Mouse (Mus musculus) adrenal gland, adult 2 months (tissue): ENCODE data around the gene Trpc5os. TPM values are rescaled to one million over a fixed set of nuclear protein-coding genes. Genes with fewer than 3 reads are reported as not detected.

Experiments used
- DNase-seq: peaks from one replicate; pipeline ENCODE4 v3.0.0; 2021
- long read RNA-seq: library from polyadenylated mRNA; stranded (forward); transcript quantifications from one replicate; pipeline ENCODE4 v2.0.0, GENCODE M21; 2021
- polyA plus RNA-seq: library from polyadenylated mRNA; depleted of rRNA; stranded (reverse); fragments of >200 nt; gene quantifications from 2 replicates; pipeline ENCODE4 v1.2.3, GENCODE M21; 2012; rRNA removed
- total RNA-seq, 2 experiments: library from RNA; stranded (reverse); gene quantifications; 2 replicates each; pipeline ENCODE4 v1.2.3; 2021

The Trpc5os gene
- not detected for total RNA-seq
- not detected in 2 replicates for polyA plus RNA-seq
- long read RNA-seq, result 0 reads

DNA sequence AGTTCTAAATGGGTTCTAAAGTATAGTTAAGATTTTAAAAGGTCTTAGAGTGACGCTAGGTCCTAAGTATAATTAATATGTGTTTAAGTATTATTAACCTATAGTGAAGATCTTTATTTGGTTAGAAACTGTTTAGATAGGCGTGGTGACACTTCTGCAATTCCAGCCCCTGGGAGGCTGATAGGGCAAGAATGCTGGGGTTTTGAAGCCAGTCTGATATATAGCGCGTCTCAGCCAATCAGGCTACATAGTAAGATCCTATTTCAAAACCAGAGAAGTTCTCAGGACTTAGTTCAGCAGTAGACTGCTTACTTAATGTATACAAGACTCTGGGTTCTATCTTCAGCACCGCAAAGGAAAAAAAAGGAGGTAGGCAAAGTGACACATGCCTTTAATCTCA lies at the start of gene Trpc5os:
Gene Trpc5os, plus strand, starts transcription at position 301 of the 400 bp plus-strand sequence.
- no peak for DNase-seq

- no peak for DNase-seq
Measured at GRCm38 (mm10) chrX:144408036-144408435, 48.3 kb upstream of the Trpc5os start.

GRCm38 (mm10) chrX:144420259-144420658 lies 36.1 kb upstream of the Trpc5os start:
- DNase-seq, result no peak

- DNase-seq, result no peak
Measured at GRCm38 (mm10) chrX:144421091-144421490, 35.3 kb upstream of the Trpc5os start.

- DNase-seq, result no peak
Measured at GRCm38 (mm10) chrX:144423848-144424247, 32.5 kb upstream of the Trpc5os start.

GRCm38 (mm10) chrX:144464416-144464815 lies 8.0 kb downstream of the Trpc5os start:
- no peak for DNase-seq

DNA sequence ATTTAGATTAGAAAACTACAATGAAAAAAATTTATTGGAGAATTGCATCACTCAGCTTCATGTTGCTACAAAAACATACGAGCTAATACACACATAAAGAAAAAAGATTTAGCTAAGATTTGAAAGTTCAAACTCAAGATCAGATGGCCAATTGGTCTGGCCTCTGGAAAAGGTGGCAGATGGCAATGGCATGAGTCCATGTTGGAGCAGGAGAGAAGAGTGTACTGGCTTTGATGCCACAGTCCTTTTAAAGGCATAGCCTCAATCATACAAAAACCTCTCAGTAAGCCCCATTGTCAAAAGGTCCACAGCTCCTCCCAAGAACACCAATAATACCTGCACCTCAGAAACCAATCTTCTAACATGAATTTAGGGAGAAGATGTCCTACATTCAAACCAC lies 35.0 kb downstream of the Trpc5os start:
- DNase-seq, result no peak

DNA sequence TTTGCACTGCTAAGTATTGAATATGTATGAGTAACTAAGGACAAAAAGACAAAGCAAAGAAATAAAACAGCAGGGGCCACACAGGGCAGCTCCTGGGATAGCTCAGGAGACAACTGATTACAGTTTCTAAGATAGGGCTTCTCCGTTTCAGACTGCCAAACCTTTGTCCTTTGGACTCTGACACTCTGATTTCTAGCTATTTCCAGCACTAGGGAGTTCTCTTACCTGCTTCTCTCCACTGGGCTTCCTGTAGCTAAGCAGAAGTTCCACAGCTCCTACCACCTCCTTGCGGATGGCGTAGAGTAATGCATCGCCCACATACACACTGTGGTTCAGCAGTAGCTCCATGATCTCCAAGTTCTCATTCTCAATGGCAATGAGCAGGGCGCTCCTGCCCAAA lies 66.9 kb downstream of the Trpc5os start:
- no peak for DNase-seq

- DNase-seq, result no peak
Measured at GRCm38 (mm10) chrX:144526042-144526441, 69.7 kb downstream of the Trpc5os start.

Other genes with a start within 250 kb of the Trpc5os start
- 10 to 100 TPM in 1 of 2 experiments, 1 to 10 TPM in 1; 7.4 to 12.3 TPM for gene Alg13, start 138.8 kb upstream of the Trpc5os start, total RNA-seq
- gene Alg13, start 138.8 kb upstream of the Trpc5os start, polyA plus RNA-seq, result 9.9 and 10.3 TPM in 2 replicates
- 1 to 10 TPM; 1.3 to 2.6 TPM for gene Trpc5, start 231.6 kb downstream of the Trpc5os start, total RNA-seq
- gene Trpc5, start 231.6 kb downstream of the Trpc5os start, polyA plus RNA-seq, result 0.10 and 0.20 TPM in 2 replicates
- 1 to 10 TPM; 1.6 to 2.9 TPM for gene Rtl4, start 232.3 kb downstream of the Trpc5os start, total RNA-seq
- gene Rtl4, start 232.3 kb downstream of the Trpc5os start, polyA plus RNA-seq, result 0.27 TPM in 2 replicates